23 mouse cellular contexts compared by ENCODE assay signal in the genomic region with DNA sequence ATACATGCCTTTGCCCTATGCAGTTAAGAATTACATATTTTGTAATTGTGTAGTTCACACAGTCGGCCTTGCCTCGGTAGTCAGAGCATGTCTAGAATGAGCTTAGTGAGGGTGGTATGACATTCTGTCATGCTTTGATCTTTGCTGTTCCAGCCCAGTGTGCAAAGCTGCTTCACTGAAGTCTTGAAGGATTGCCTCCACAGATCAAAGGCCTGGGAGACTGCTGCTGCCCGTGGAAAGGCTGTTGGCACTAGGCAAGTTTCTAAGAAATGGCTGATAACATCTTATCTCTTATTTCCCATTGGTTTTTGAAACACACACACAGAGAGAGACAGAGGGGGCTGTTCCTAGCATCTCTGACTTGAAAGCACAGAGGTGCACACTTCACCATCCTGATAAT.
DNase-seq lines count a peak whose midpoint lies in the region; ATAC-seq and TF ChIP-seq lines count a peak whose summit lies in the region.
"Had no signal": no experiment of that assay in that cellular context is flagged by ENCODE, and none has a peak within 500 bp of the region (broad histone marks: within the 10 kb centered on the region; RNA-seq: fewer than 3 reads in every experiment).

No protein-coding gene starts in this region.

- no peaks in the 10 kb centered on the region for H3K4me1 ChIP-seq in kidney, embryonic 14.5 days (ENCODE audit: control insufficient read depth, insufficient read depth, low read length)
- no peaks in the 10 kb centered on the region for H3K4me1 ChIP-seq in MEL (ENCODE audit: control insufficient read depth in 1 of 2, insufficient read depth in 2 of 2, low read length in 2 of 2)
- H3K4me1 ChIP-seq: embryonic facial prominence, embryonic 15.5 days; heart, embryonic 10.5 days; hindbrain, embryonic 12.5 days had no signal

- no peak overlapping the region for H3K9ac ChIP-seq in kidney, embryonic 14.5 days (ENCODE audit: low read depth, low read length)
- no peak overlapping the region for H3K9ac ChIP-seq in MEL (ENCODE audit: control insufficient read depth, low read depth, low read length, poor library complexity, severe bottlenecking)
- H3K9ac ChIP-seq: embryonic facial prominence, embryonic 15.5 days; hindbrain, embryonic 12.5 days had no signal

- peak; percentile 13 for DNase-seq in adrenal gland, adult 2 months
- DNase-seq in adrenal gland, postnatal 10 days = no peak
- DNase-seq in kidney, adult 9 months = no peak
- DNase-seq in thymus, postnatal 0 days (ENCODE audit: low spot score) = peak; percentile 15
- no peak for DNase-seq in thymus, postnatal 10 days (ENCODE audit: low spot score in 2 of 2)
- DNase-seq in MEL (ENCODE audit: low read depth, low spot score) = no peak
- DNase-seq in urinary bladder, postnatal 10 days (ENCODE audit: low spot score) = no peak
- DNase-seq: cerebellum, adult 11 months; cerebellum, adult 8-10 months; cerebellum, postnatal 14 days; embryo, embryonic 11 days; gastrocnemius, adult 2 months; gastrocnemius, postnatal 25 days; heart, postnatal 10 days; heart, postnatal 4 days had no signal

- no peaks in the 10 kb centered on the region for H3K9me3 ChIP-seq in kidney, embryonic 14.5 days (ENCODE audit: control insufficient read depth, low read length)
- no peaks in the 10 kb centered on the region for H3K9me3 ChIP-seq in MEL (replicated peaks; ENCODE audit: insufficient read depth, low read length)
- H3K9me3 ChIP-seq: embryonic facial prominence, embryonic 15.5 days; forebrain, embryonic 10.5 days; heart, embryonic 10.5 days; hindbrain, embryonic 12.5 days had no signal

- H3K4me3 ChIP-seq in kidney, embryonic 14.5 days (ENCODE audit: low read length) = no peak overlapping the region
- H3K4me3 ChIP-seq in MEL (ENCODE audit: control insufficient read depth in 1 of 2, insufficient read depth in 1 of 2, low read depth in 2 of 2, low read length in 2 of 2) = no peak overlapping the region
- H3K4me3 ChIP-seq: embryonic facial prominence, embryonic 15.5 days; erythroblast, embryonic 14.5 days; forebrain, embryonic 10.5 days; gastrocnemius, adult 2 months; heart, embryonic 10.5 days; hindbrain, embryonic 12.5 days had no signal

- no peaks in the 10 kb centered on the region for H3K27me3 ChIP-seq in kidney, embryonic 14.5 days (ENCODE audit: control insufficient read depth, insufficient read depth, low read length)
- peaks cover 0 to 1% of the 10 kb centered on the region in 2 experiments; a peak in 1 of 4 replicates for H3K27me3 ChIP-seq in MEL (ENCODE audit: control insufficient read depth in 1 of 2, insufficient read depth in 2 of 2, low read length in 2 of 2)
- H3K27me3 ChIP-seq: embryonic facial prominence, embryonic 15.5 days; hindbrain, embryonic 12.5 days had no signal

- no peak overlapping the region for H3K4me2 ChIP-seq in kidney, embryonic 14.5 days (replicated peaks; ENCODE audit: low read depth, low read length)
- H3K4me2 ChIP-seq: embryonic facial prominence, embryonic 15.5 days; hindbrain, embryonic 12.5 days had no signal

- H3K27ac ChIP-seq in kidney, embryonic 14.5 days (ENCODE audit: low read depth, low read length) = peak overlapping the region; percentile 26; the same call in 1 of the 2 replicates
- H3K27ac ChIP-seq in MEL (ENCODE audit: control insufficient read depth, low read depth, low read length) = no peak overlapping the region
- H3K27ac ChIP-seq: embryonic facial prominence, embryonic 15.5 days; forebrain, embryonic 10.5 days; gastrocnemius, adult 2 months; heart, embryonic 10.5 days; hindbrain, embryonic 12.5 days had no signal

- TF ChIP-seq POLR2A in MEL (IDR thresholded peaks at IDR 0.05; ENCODE audit: control insufficient read depth in 1 of 2, insufficient read depth in 1 of 2, low read depth in 1 of 2, low read length in 2 of 2, poor library complexity in 1 of 2) = no peak

- no peaks in the 10 kb centered on the region for H3K79me2 ChIP-seq in MEL (ENCODE audit: control insufficient read depth, insufficient read depth, low read length, poor library complexity)

- no peaks in the 10 kb centered on the region for H3K36me3 ChIP-seq in kidney, embryonic 14.5 days (ENCODE audit: control insufficient read depth, insufficient read depth, low read length)
- H3K36me3 ChIP-seq in MEL (ENCODE audit: control insufficient read depth in 1 of 2, insufficient read depth in 2 of 2, low read length in 2 of 2) = no peaks in the 10 kb centered on the region
- H3K36me3 ChIP-seq: embryonic facial prominence, embryonic 15.5 days; forebrain, embryonic 10.5 days; heart, embryonic 10.5 days; hindbrain, embryonic 12.5 days had no signal

- ATAC-seq in kidney, embryonic 14.5 days (ENCODE audit: low FRiP score, low TSS enrichment) = no peak; the same call in 1 of the 2 replicates
- ATAC-seq: forebrain, embryonic 14.5 days; hindbrain, embryonic 16.5 days had no signal

- no peak for TF ChIP-seq RAD21 in MEL (IDR thresholded peaks at IDR 0.05; ENCODE audit: low read depth, low read length)

- 54% methylated on average over 3 of the region's 3 CpGs for WGBS in kidney, embryonic 14.5 days

- TF ChIP-seq CTCF in MEL (IDR thresholded peaks at IDR 0.05 in 2 of 3, conservative IDR thresholded peaks at IDR 0.05 in 1 of 3; ENCODE audit: control insufficient read depth in 1 of 3, insufficient read depth in 1 of 3, low read depth in 2 of 3, low read length in 3 of 3, poor library complexity in 1 of 3, severe bottlenecking in 1 of 3) = no peak

- TF ChIP-seq EP300 in MEL (IDR thresholded peaks at IDR 0.05; ENCODE audit: low read depth in 1 of 2, low read length in 2 of 2) = no peak

TF ChIP-seq in MEL, 35 proteins besides CTCF, POLR2A, EP300 and RAD21:
- TF ChIP-seq GABPA (IDR thresholded peaks at IDR 0.05; ENCODE audit: low read depth, low read length) = no peak
- 0 out of 2 replicates have a peak, but pooled peaks have one; percentile 8 for TF ChIP-seq GATA1 (IDR thresholded peaks at IDR 0.05; ENCODE audit: low read depth, low read length)
- no peak for TF ChIP-seq MXI1 (IDR thresholded peaks at IDR 0.05; ENCODE audit: low read depth, low read length)

Comparison
In these comparisons a context has a peak if more than half of its experiments do, and no peak if none do; other contexts are left out.
1. DNase-seq: peak in adrenal gland, adult 2 months (single experiment) and thymus, postnatal 0 days (single experiment); none in adrenal gland, postnatal 10 days (single experiment), kidney, adult 9 months (single experiment), thymus, postnatal 10 days (0 of 2), MEL (single experiment) and urinary bladder, postnatal 10 days (single experiment).